Comparison of ENCODE assay signal across 20 mouse cellular contexts in the genomic region with DNA sequence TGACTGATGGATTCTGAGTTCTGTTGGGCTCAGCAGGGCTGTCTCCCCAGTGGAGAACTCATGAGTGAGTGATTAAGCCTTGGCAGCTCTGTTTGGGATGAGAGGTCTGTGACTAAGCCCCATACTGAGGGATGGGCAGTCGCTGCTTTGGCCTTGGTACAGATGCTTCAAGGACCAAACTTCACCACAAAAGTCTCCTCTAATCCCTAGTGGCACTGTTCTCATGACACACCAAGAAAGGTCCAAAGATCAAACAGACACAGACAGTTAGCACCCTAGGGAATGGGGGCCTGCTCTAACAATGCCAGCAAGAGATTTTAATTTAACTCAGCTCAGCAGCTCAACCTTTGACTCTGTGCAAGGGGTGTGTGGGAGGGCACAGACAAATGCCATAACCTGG. TPM values are rescaled to one million over a fixed set of nuclear protein-coding genes. Genes with fewer than 3 reads are reported as not detected.
A peak's percentile ranks its signal among the peaks of the same experiment; 100 is the strongest.
DNase-seq lines count a peak whose midpoint lies in the region; ATAC-seq and TF ChIP-seq lines count a peak whose summit lies in the region.
"Had no signal": no experiment of that assay in that cellular context is flagged by ENCODE, and none has a peak within 500 bp of the region (broad histone marks: within the 10 kb centered on the region; RNA-seq: fewer than 3 reads in every experiment).

No protein-coding gene starts in this region.

- no peaks in the 10 kb centered on the region for H3K27me3 ChIP-seq in liver, embryonic 12.5 days (replicated peaks)
- H3K27me3 ChIP-seq in liver, postnatal 0 days (ENCODE audit: insufficient read depth, low read length), result no peaks in the 10 kb centered on the region
- no peaks in the 10 kb centered on the region for H3K27me3 ChIP-seq in kidney, adult 2 months (replicated peaks; ENCODE audit: control insufficient read depth, insufficient read depth, low read length)
- H3K27me3 ChIP-seq: hindbrain, embryonic 15.5 days; limb, embryonic 13.5 days; midbrain, embryonic 15.5 days had no signal

- TF ChIP-seq POLR2A in kidney, adult 2 months (IDR thresholded peaks at IDR 0.05; ENCODE audit: low read depth, low read length), result no peak

- H3K27ac ChIP-seq in liver, embryonic 12.5 days, result peak overlapping the region; percentile 42; the same call in 1 of the 2 replicates
- H3K27ac ChIP-seq in liver, postnatal 0 days (ENCODE audit: low read depth), result no peak overlapping the region
- no peak overlapping the region for H3K27ac ChIP-seq in kidney, adult 2 months (ENCODE audit: insufficient read depth, low read depth, low read length)
- H3K27ac ChIP-seq: hindbrain, embryonic 15.5 days; limb, embryonic 13.5 days; midbrain, embryonic 15.5 days had no signal

- H3K4me1 ChIP-seq in liver, embryonic 12.5 days, result peaks cover 51% of the 10 kb centered on the region
- peaks cover 16% of the 10 kb centered on the region for H3K4me1 ChIP-seq in liver, postnatal 0 days (ENCODE audit: insufficient read depth)
- H3K4me1 ChIP-seq in kidney, adult 2 months (ENCODE audit: control insufficient read depth, insufficient read depth, low read length), result peaks cover 4% of the 10 kb centered on the region; the same call in 1 of the 2 replicates
- H3K4me1 ChIP-seq: hindbrain, embryonic 15.5 days; midbrain, embryonic 15.5 days had no signal

- TF ChIP-seq CTCF in liver, postnatal 0 days (IDR thresholded peaks at IDR 0.05; ENCODE audit: low read depth), result no peak
- no peak for TF ChIP-seq CTCF in kidney, adult 2 months (conservative IDR thresholded peaks at IDR 0.05; ENCODE audit: insufficient read depth, insufficient read length, low read depth, low read length)

- no peaks in the 10 kb centered on the region for H3K9me3 ChIP-seq in liver, embryonic 12.5 days (replicated peaks)
- no peaks in the 10 kb centered on the region for H3K9me3 ChIP-seq in liver, postnatal 0 days (ENCODE audit: low read length)
- H3K9me3 ChIP-seq: hindbrain, embryonic 15.5 days; limb, embryonic 13.5 days; midbrain, embryonic 15.5 days had no signal

- WGBS in liver, embryonic 12.5 days (ENCODE audit: insufficient replicate concordance), result 79% methylated on average over 1 of the region's 1 CpGs
- 65% methylated on average over 1 of the region's 1 CpGs for WGBS in liver, postnatal 0 days (ENCODE audit: insufficient replicate concordance)
- 49% methylated on average over 1 of the region's 1 CpGs for WGBS in kidney, adult 2 months

- H3K4me2 ChIP-seq in liver, embryonic 12.5 days, result no peak overlapping the region
- no peak overlapping the region for H3K4me2 ChIP-seq in liver, postnatal 0 days (ENCODE audit: low read depth, low read length)
- H3K4me2 ChIP-seq: hindbrain, embryonic 15.5 days; limb, embryonic 13.5 days; midbrain, embryonic 15.5 days had no signal

- no peaks in the 10 kb centered on the region for H3K36me3 ChIP-seq in liver, embryonic 12.5 days
- no peaks in the 10 kb centered on the region for H3K36me3 ChIP-seq in liver, postnatal 0 days (replicated peaks; ENCODE audit: insufficient read depth, low read length)
- H3K36me3 ChIP-seq in kidney, adult 2 months (ENCODE audit: control insufficient read depth, insufficient read depth, low read length), result no peaks in the 10 kb centered on the region
- H3K36me3 ChIP-seq: hindbrain, embryonic 15.5 days; limb, embryonic 13.5 days; midbrain, embryonic 15.5 days had no signal

- H3K4me3 ChIP-seq in liver, embryonic 12.5 days, result no peak overlapping the region
- no peak overlapping the region for H3K4me3 ChIP-seq in liver, postnatal 0 days (ENCODE audit: low read depth, low read length)
- H3K4me3 ChIP-seq in kidney, adult 2 months (ENCODE audit: insufficient read depth, low read depth, low read length), result no peak overlapping the region
- H3K4me3 ChIP-seq: hindbrain, embryonic 15.5 days; limb, embryonic 13.5 days; midbrain, embryonic 15.5 days had no signal

- DNase-seq in liver, postnatal 0 days, result no peak
- peak; percentile 39 for DNase-seq in adrenal gland, postnatal 10 days
- DNase-seq in kidney, adult 2 months, result peak; percentile 92
- DNase-seq in kidney, postnatal 36 days, result peak; percentile 59 to 85
- no peak for DNase-seq in urinary bladder, postnatal 36 days (ENCODE audit: low spot score in 2 of 2)
- DNase-seq in thymus, postnatal 0 days (ENCODE audit: low spot score), result no peak
- DNase-seq: cerebellum, postnatal 14 days; heart, postnatal 10 days; right cerebral cortex, postnatal 14 days had no signal

- TF ChIP-seq EP300 in liver, postnatal 0 days (IDR thresholded peaks at IDR 0.05; ENCODE audit: low read depth), result no peak

- H3K9ac ChIP-seq in liver, embryonic 12.5 days, result no peak overlapping the region
- no peak overlapping the region for H3K9ac ChIP-seq in liver, postnatal 0 days (replicated peaks)
- H3K9ac ChIP-seq: hindbrain, embryonic 15.5 days; limb, embryonic 13.5 days; midbrain, embryonic 15.5 days had no signal

- ATAC-seq in liver, embryonic 12.5 days, result no peak
- ATAC-seq in liver, postnatal 0 days, result no peak
- ATAC-seq: activated CD4-positive, CD25-positive, alpha-beta regulatory T cell, adult 4 months; forebrain, embryonic 16.5 days; midbrain, embryonic 15.5 days had no signal

RNA-seq across cellular contexts. Expression of a gene that starts 27.5 kb away (rescaled TPM):
- 76.7 and 78.3 TPM in 2 replicates for polyA plus RNA-seq in liver, embryonic 12.5 days (2016; fragmentation: Nextera tagmentation; extraction: Ambion mirVana)
- 12.2 and 14.2 TPM in 2 replicates for polyA plus RNA-seq in liver, postnatal 0 days (2015; fragmentation: Nextera tagmentation; extraction: Ambion mirVana)
- total RNA-seq in adrenal gland, postnatal 10 days (2021), result 10 to 100 TPM; 43.1 TPM
- polyA plus RNA-seq in kidney, adult 2 months (2012; rRNA removed), result 33.9 and 37.3 TPM in 2 replicates
- 45.2 and 50.4 TPM in 2 replicates for polyA plus RNA-seq in thymus, postnatal 0 days (2015; fragmentation: Nextera tagmentation; extraction: Ambion mirVana)

RNA-seq across cellular contexts. Expression of a gene that starts 40.7 kb away (rescaled TPM):
- polyA plus RNA-seq in liver, embryonic 12.5 days (2016; fragmentation: Nextera tagmentation; extraction: Ambion mirVana), result not detected in 2 replicates
- polyA plus RNA-seq in liver, postnatal 0 days (2015; fragmentation: Nextera tagmentation; extraction: Ambion mirVana), result not detected in 2 replicates
- total RNA-seq in adrenal gland, postnatal 10 days (2021), result not detected
- not detected in 2 replicates for polyA plus RNA-seq in kidney, adult 2 months (2012; rRNA removed)
- not detected in 2 replicates for polyA plus RNA-seq in thymus, postnatal 0 days (2015; fragmentation: Nextera tagmentation; extraction: Ambion mirVana)
- total RNA-seq: gastrocnemius, adult 8-10 months; heart, postnatal 10 days; layer of hippocampus, adult 8-10 months; megakaryocyte, adult 5-6 weeks had no signal
- polyA plus RNA-seq: activated CD4-positive, CD25-positive, alpha-beta regulatory T cell, adult 4 months; forebrain, embryonic 16.5 days; hindbrain, embryonic 15.5 days; limb, embryonic 13.5 days; lung, embryonic 16.5 days; midbrain, embryonic 15.5 days; neural tube, embryonic 11.5 days had no signal

RNA-seq across cellular contexts. Expression of a gene that starts 43.5 kb away (rescaled TPM):
- polyA plus RNA-seq in liver, embryonic 12.5 days (2016; fragmentation: Nextera tagmentation; extraction: Ambion mirVana), result not detected in 2 replicates
- polyA plus RNA-seq in liver, postnatal 0 days (2015; fragmentation: Nextera tagmentation; extraction: Ambion mirVana), result not detected in 2 replicates
- total RNA-seq in adrenal gland, postnatal 10 days (2021), result not detected
- not detected in 2 replicates for polyA plus RNA-seq in kidney, adult 2 months (2012; rRNA removed)
- polyA plus RNA-seq in thymus, postnatal 0 days (2015; fragmentation: Nextera tagmentation; extraction: Ambion mirVana), result 0.17 and 0.47 TPM in 2 replicates
- total RNA-seq: gastrocnemius, adult 8-10 months; heart, postnatal 10 days; layer of hippocampus, adult 8-10 months; megakaryocyte, adult 5-6 weeks had no signal
- polyA plus RNA-seq: forebrain, embryonic 16.5 days; hindbrain, embryonic 15.5 days; lung, embryonic 16.5 days had no signal

Comparison
In these comparisons a context has a peak if more than half of its experiments do, and no peak if none do; other contexts are left out.
1. DNase-seq: peak in adrenal gland, postnatal 10 days (single experiment), kidney, adult 2 months (single experiment) and kidney, postnatal 36 days (2 of 2); none in liver, postnatal 0 days (single experiment), urinary bladder, postnatal 36 days (0 of 2) and thymus, postnatal 0 days (single experiment).